Mouse (Mus musculus): ENCODE results near the gene Fam189b.
A peak's percentile ranks its signal among the peaks of the same experiment; 100 is the strongest.

Gene Fam189b

GRCm38 (mm10) chr3:89174844-89175243 is 8.1 kb upstream of the Fam189b start:
- DNase-seq, result no peak

GRCm38 (mm10) chr3:89175544-89175943 is 7.4 kb upstream of the Fam189b start:
- DNase-seq, result no peak

GRCm38 (mm10) chr3:89176421-89176820 is 6.5 kb upstream of the Fam189b start:
- DNase-seq, result no peak

GRCm38 (mm10) chr3:89177242-89178106 is 5.5 kb upstream of the Fam189b start, which contains the start of gene Scamp3:
TSS of gene Scamp3 (plus strand) at chr3:89177473.
- peak; percentile 84 to 91 for DNase-seq

GRCm38 (mm10) chr3:89178107-89178385 is 4.9 kb upstream of the Fam189b start:
- DNase-seq, result no peak

- DNase-seq, result peak in 1 of 2 experiments; percentile 23
Observed at GRCm38 (mm10) chr3:89179056-89179455, 3.9 kb upstream of the Fam189b start.

GRCm38 (mm10) chr3:89181749-89182500 is 1.0 kb upstream of the Fam189b start:
- DNase-seq, result peak in 1 of 2 experiments; percentile 23

GRCm38 (mm10) chr3:89182531-89183057 is 349 bp upstream of the Fam189b start:
- no peak for DNase-seq

GRCm38 (mm10) chr3:89183959-89184315 is 994 bp downstream of the Fam189b start:
- DNase-seq, result peak; percentile 57 to 65

- no peak for DNase-seq
Observed at GRCm38 (mm10) chr3:89187197-89187596, 4.3 kb downstream of the Fam189b start.

- DNase-seq, result no peak
Observed at GRCm38 (mm10) chr3:89187690-89188477, 4.9 kb downstream of the Fam189b start.

GRCm38 (mm10) chr3:89188478-89188875 is 5.5 kb downstream of the Fam189b start:
- no peak for DNase-seq

GRCm38 (mm10) chr3:89190436-89190835 is 7.5 kb downstream of the Fam189b start:
- DNase-seq, result no peak

- no peak for DNase-seq
Observed at GRCm38 (mm10) chr3:89193351-89193750, 10.4 kb downstream of the Fam189b start.

GRCm38 (mm10) chr3:89193853-89194252 is 10.9 kb downstream of the Fam189b start:
- DNase-seq, result no peak

GRCm38 (mm10) chr3:89195979-89196877 is 13.3 kb downstream of the Fam189b start:
- peak; percentile 82 to 93 for DNase-seq

- DNase-seq, result no peak
Observed at GRCm38 (mm10) chr3:89199839-89200238, 16.9 kb downstream of the Fam189b start.

- DNase-seq, result peak; percentile 89 to 91
Observed at GRCm38 (mm10) chr3:89202253-89203141, 19.6 kb downstream of the Fam189b start, which contains the start of gene Gba. TSS of gene Gba (plus strand) at chr3:89202928.

GRCm38 (mm10) chr3:89203142-89203514 is 20.2 kb downstream of the Fam189b start:
- DNase-seq, result no peak

- DNase-seq, result no peak
Observed at GRCm38 (mm10) chr3:89206079-89206478, 23.1 kb downstream of the Fam189b start.

- no peak for DNase-seq
Observed at GRCm38 (mm10) chr3:89206695-89207094, 23.8 kb downstream of the Fam189b start.

Data from cerebellum, postnatal 25 days (tissue).